Comparison of ENCODE assay signal across 14 mouse cellular contexts in genomic region chr6:56904330-56904729, GRCm38 (mm10). TPM values are rescaled to one million over a fixed set of nuclear protein-coding genes. Genes with fewer than 3 reads are reported as not detected.
A peak's percentile ranks its signal among the peaks of the same experiment; 100 is the strongest.
DNase-seq lines count a peak whose midpoint lies in the region; ATAC-seq and TF ChIP-seq lines count a peak whose summit lies in the region.
"Had no signal": no experiment of that assay in that cellular context is flagged by ENCODE, and none has a peak within 500 bp of the region (broad histone marks: within the 10 kb centered on the region; RNA-seq: fewer than 3 reads in every experiment).

No protein-coding gene starts in this region.

- no peak overlapping the region for H3K4me3 ChIP-seq in forebrain, embryonic 14.5 days (ENCODE audit: low read depth, low read length)
- H3K4me3 ChIP-seq in forebrain, embryonic 11.5 days (ENCODE audit: low read depth, low read length), result no peak overlapping the region
- no peak overlapping the region for H3K4me3 ChIP-seq in heart, embryonic 13.5 days
- no peak overlapping the region for H3K4me3 ChIP-seq in liver, adult 2 months (ENCODE audit: insufficient read depth, low read depth, low read length)
- H3K4me3 ChIP-seq in stomach, embryonic 16.5 days (replicated peaks; ENCODE audit: low read length), result no peak overlapping the region
- H3K4me3 ChIP-seq: lung, embryonic 15.5 days had no signal

- TF ChIP-seq CTCF in liver, adult 2 months (IDR thresholded peaks at IDR 0.05; ENCODE audit: low read depth, low read length), result no peak

- H3K27ac ChIP-seq in forebrain, embryonic 14.5 days (ENCODE audit: low read depth, low read length), result no peak overlapping the region
- no peak overlapping the region for H3K27ac ChIP-seq in forebrain, embryonic 11.5 days (ENCODE audit: low read depth, low read length)
- H3K27ac ChIP-seq in heart, embryonic 13.5 days (replicated peaks), result peak overlapping the region; percentile 67
- H3K27ac ChIP-seq in liver, adult 2 months (replicated peaks; ENCODE audit: insufficient read depth, low read depth, low read length), result peak overlapping the region; percentile 83; the same call in 1 of the 2 replicates
- H3K27ac ChIP-seq in stomach, embryonic 16.5 days (ENCODE audit: low read length), result peak overlapping the region; percentile 76; the same call in 1 of the 2 replicates
- H3K27ac ChIP-seq: lung, embryonic 15.5 days had no signal

- no peak; the same call in 1 of the 2 replicates for ATAC-seq in forebrain, embryonic 14.5 days
- ATAC-seq in forebrain, embryonic 11.5 days (replicated peaks; ENCODE audit: low FRiP score), result no peak
- no peak for ATAC-seq in heart, embryonic 13.5 days (ENCODE audit: extremely low read depth, insufficient number of reproducible peaks, low FRiP score, low TSS enrichment)
- no peak for ATAC-seq in stomach, embryonic 16.5 days (ENCODE audit: insufficient read depth, low FRiP score)

- H3K27me3 ChIP-seq in forebrain, embryonic 14.5 days (replicated peaks; ENCODE audit: control insufficient read depth, insufficient read depth, low read length), result no peaks in the 10 kb centered on the region
- no peaks in the 10 kb centered on the region for H3K27me3 ChIP-seq in forebrain, embryonic 11.5 days (ENCODE audit: control insufficient read depth, insufficient read depth, low read length)
- no peaks in the 10 kb centered on the region for H3K27me3 ChIP-seq in heart, embryonic 13.5 days (replicated peaks)
- no peaks in the 10 kb centered on the region for H3K27me3 ChIP-seq in liver, adult 2 months (ENCODE audit: control insufficient read depth, insufficient read depth, low read length)
- H3K27me3 ChIP-seq in stomach, embryonic 16.5 days (ENCODE audit: control insufficient read depth, insufficient read depth, low read length), result no peaks in the 10 kb centered on the region
- H3K27me3 ChIP-seq: lung, embryonic 15.5 days had no signal

- H3K4me1 ChIP-seq in forebrain, embryonic 14.5 days (ENCODE audit: control insufficient read depth, insufficient read depth, low read length), result peaks cover 11% of the 10 kb centered on the region; the same call in 1 of the 2 replicates
- H3K4me1 ChIP-seq in forebrain, embryonic 11.5 days (replicated peaks; ENCODE audit: control insufficient read depth, insufficient read depth, low read length), result 0 out of 2 replicates have a peak, but pooled peaks cover 2% of the 10 kb centered on the region
- H3K4me1 ChIP-seq in heart, embryonic 13.5 days, result peaks cover 71% of the 10 kb centered on the region
- peaks cover 26% of the 10 kb centered on the region for H3K4me1 ChIP-seq in liver, adult 2 months (ENCODE audit: control insufficient read depth, insufficient read depth, low read length)
- H3K4me1 ChIP-seq in stomach, embryonic 16.5 days (ENCODE audit: control insufficient read depth, insufficient read depth, low read length), result peaks cover 30% of the 10 kb centered on the region

- intact Hi-C loops in heart, postnatal 14 days (cut with DNase I), result no loop called here

- H3K79me2 ChIP-seq in liver, adult 2 months (ENCODE audit: control insufficient read depth, insufficient read depth, low read length), result peaks cover 22% of the 10 kb centered on the region

- 86% methylated on average over 1 of the region's 1 CpGs for WGBS in forebrain, embryonic 14.5 days
- 96% methylated on average over 1 of the region's 1 CpGs for WGBS in forebrain, embryonic 11.5 days
- 58% methylated on average over 1 of the region's 1 CpGs for WGBS in heart, embryonic 13.5 days
- WGBS in liver, adult 2 months, result 81% methylated on average over 1 of the region's 1 CpGs
- 73% methylated on average over 1 of the region's 1 CpGs for WGBS in stomach, embryonic 16.5 days

- no peak for TF ChIP-seq POLR2A in liver, adult 2 months (IDR thresholded peaks at IDR 0.05; ENCODE audit: extremely low read depth, insufficient read depth, low read length)

- H3K36me3 ChIP-seq in forebrain, embryonic 14.5 days (ENCODE audit: control insufficient read depth, insufficient read depth, low read length), result no peaks in the 10 kb centered on the region
- H3K36me3 ChIP-seq in forebrain, embryonic 11.5 days (ENCODE audit: control insufficient read depth, insufficient read depth, low read length), result no peaks in the 10 kb centered on the region
- no peaks in the 10 kb centered on the region for H3K36me3 ChIP-seq in heart, embryonic 13.5 days
- H3K36me3 ChIP-seq in liver, adult 2 months (ENCODE audit: control insufficient read depth, insufficient read depth, low read length), result no peaks in the 10 kb centered on the region
- H3K36me3 ChIP-seq in stomach, embryonic 16.5 days (ENCODE audit: control insufficient read depth, insufficient read depth, low read length), result no peaks in the 10 kb centered on the region
- H3K36me3 ChIP-seq: lung, embryonic 15.5 days had no signal

- H3K4me2 ChIP-seq in forebrain, embryonic 14.5 days (ENCODE audit: low read length), result no peak overlapping the region
- H3K4me2 ChIP-seq in forebrain, embryonic 11.5 days (ENCODE audit: low read depth, low read length, severe bottlenecking), result no peak overlapping the region
- peak overlapping the region; percentile 70 for H3K4me2 ChIP-seq in heart, embryonic 13.5 days
- no peak overlapping the region for H3K4me2 ChIP-seq in stomach, embryonic 16.5 days (ENCODE audit: low read depth, low read length)
- H3K4me2 ChIP-seq: lung, embryonic 15.5 days had no signal

- H3K9ac ChIP-seq in forebrain, embryonic 14.5 days (ENCODE audit: low read length), result no peak overlapping the region
- no peak overlapping the region for H3K9ac ChIP-seq in forebrain, embryonic 11.5 days (ENCODE audit: low read length)
- H3K9ac ChIP-seq in heart, embryonic 13.5 days, result peak overlapping the region; percentile 29; the same call in 1 of the 2 replicates
- H3K9ac ChIP-seq in liver, adult 2 months (ENCODE audit: low read depth, low read length), result no peak overlapping the region
- H3K9ac ChIP-seq in stomach, embryonic 16.5 days (ENCODE audit: low read length), result no peak overlapping the region
- H3K9ac ChIP-seq: lung, embryonic 15.5 days had no signal

- H3K9me3 ChIP-seq in forebrain, embryonic 14.5 days (replicated peaks; ENCODE audit: control insufficient read depth, low read length), result no peaks in the 10 kb centered on the region
- no peaks in the 10 kb centered on the region for H3K9me3 ChIP-seq in forebrain, embryonic 11.5 days (ENCODE audit: control insufficient read depth, low read length)
- H3K9me3 ChIP-seq in heart, embryonic 13.5 days, result no peaks in the 10 kb centered on the region
- H3K9me3 ChIP-seq in stomach, embryonic 16.5 days (replicated peaks; ENCODE audit: control insufficient read depth, low read length), result no peaks in the 10 kb centered on the region
- H3K9me3 ChIP-seq: lung, embryonic 15.5 days had no signal

- DNase-seq in forebrain, embryonic 14.5 days (ENCODE audit: low spot score), result peak; percentile 16
- DNase-seq in forebrain, embryonic 11.5 days (ENCODE audit: low spot score), result no peak
- DNase-seq in heart, postnatal 14 days, result no peak
- no peak for DNase-seq in liver, adult 2 months (ENCODE audit: extremely low read depth, low read depth, low spot score)
- DNase-seq in liver, result no peak
- DNase-seq in adrenal gland, postnatal 14 days, result no peak
- DNase-seq: adrenal gland, adult 2 months; gastrocnemius, postnatal 36 days; left cerebral cortex, postnatal 4 days; right cerebral cortex, adult 18-20 months; spleen, adult 18-20 months had no signal

RNA-seq across cellular contexts. Expression of gene Nt5c3, which starts 19.4 kb away (rescaled TPM):
- 174 and 189 TPM in 2 replicates for polyA plus RNA-seq in forebrain, embryonic 14.5 days (2014; fragmentation: Nextera tagmentation; extraction: Ambion mirVana)
- 67.2 and 75.4 TPM in 2 replicates for polyA plus RNA-seq in forebrain, embryonic 11.5 days (2014; fragmentation: Nextera tagmentation; extraction: Ambion mirVana)
- polyA plus RNA-seq in heart, embryonic 13.5 days (2015; fragmentation: Nextera tagmentation; extraction: Ambion mirVana), result 65.9 and 68.6 TPM in 2 replicates
- total RNA-seq in heart, postnatal 14 days (2021), result 10 to 100 TPM; 69.8 to 74.9 TPM
- total RNA-seq in liver, adult 2 months (2014; rRNA removed), result 40.3 and 42.9 TPM in 2 replicates
- 6.2 and 12.6 TPM in 2 replicates for polyA plus RNA-seq in liver, adult 2 months (2012; rRNA removed)
- 72.2 and 77.4 TPM in 2 replicates for polyA plus RNA-seq in stomach, embryonic 16.5 days (2015; fragmentation: Nextera tagmentation; extraction: Ambion mirVana)
- total RNA-seq in adrenal gland, postnatal 14 days (2021), result 24.9 and 25.9 TPM in 2 replicates

RNA-seq across cellular contexts. Expression of gene Vmn1r4, which starts 19.5 kb away (rescaled TPM):
- 0.17 and 0.33 TPM in 2 replicates for polyA plus RNA-seq in forebrain, embryonic 14.5 days (2014; fragmentation: Nextera tagmentation; extraction: Ambion mirVana)
- 0.27 and 0.68 TPM in 2 replicates for polyA plus RNA-seq in forebrain, embryonic 11.5 days (2014; fragmentation: Nextera tagmentation; extraction: Ambion mirVana)
- 0.06 and 0.09 TPM in 2 replicates for polyA plus RNA-seq in heart, embryonic 13.5 days (2015; fragmentation: Nextera tagmentation; extraction: Ambion mirVana)
- under 1 TPM; 0.10 to 0.12 TPM for total RNA-seq in heart, postnatal 14 days (2021)
- 0.65 and 0.81 TPM in 2 replicates for total RNA-seq in liver, adult 2 months (2014; rRNA removed)
- polyA plus RNA-seq in liver, adult 2 months (2012; rRNA removed), result 0.06 TPM in 1 of 2 replicates, not detected in the other
- polyA plus RNA-seq in stomach, embryonic 16.5 days (2015; fragmentation: Nextera tagmentation; extraction: Ambion mirVana), result 0.11 and 0.21 TPM in 2 replicates
- 0.26 and 0.41 TPM in 2 replicates for total RNA-seq in adrenal gland, postnatal 14 days (2021)

Comparison
In these comparisons a context has a peak if more than half of its experiments do, and no peak if none do; other contexts are left out.
1. H3K27ac ChIP-seq: peak in heart, embryonic 13.5 days (single experiment), liver, adult 2 months (single experiment) and stomach, embryonic 16.5 days (single experiment); none in forebrain, embryonic 14.5 days (single experiment) and forebrain, embryonic 11.5 days (single experiment).